Mouse (Mus musculus): Measurements from ENCODE around the gene Zbtb5.

- TF ChIP-seq CTCF (conservative IDR thresholded peaks at IDR 0.05; ENCODE audit: low read length) (no peak), NANOG (IDR thresholded peaks at IDR 0.05; ENCODE audit: borderline replicate concordance, low read length) (no peak)
These were observed 59.2 kb downstream of the Zbtb5 start for GRCm38 (mm10) chr4:44953041-44953440.
